Mouse (Mus musculus): ENCODE measurements at regions not wholly inside any gene's neighbourhood (a gene's known extent, or its start where the extent isn't known, plus 50 kb on each side); places are given as distances from the start of the nearest gene placed in this dataset.
A peak's percentile ranks its signal among the peaks of the same experiment; 100 is the strongest.

DNA sequence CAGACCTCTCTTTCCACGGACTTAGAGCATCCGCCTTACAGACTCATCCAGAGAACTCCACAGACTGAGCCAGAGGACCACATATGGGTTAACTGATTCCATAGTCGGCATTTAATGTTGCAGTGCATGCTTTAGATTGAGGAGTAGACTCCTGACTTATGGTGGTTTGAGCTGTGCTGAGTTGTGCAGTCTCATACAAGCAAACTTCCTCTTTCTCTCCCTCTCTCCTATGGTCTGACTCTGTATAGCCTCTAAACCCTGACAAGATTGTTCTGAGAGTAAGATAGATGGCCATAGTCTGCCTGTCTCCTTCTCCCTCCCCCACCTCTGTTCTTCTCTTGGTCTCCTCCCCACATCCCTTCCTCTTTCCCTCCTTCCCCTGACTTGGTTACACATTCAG, 616.0 kb downstream of the Ryr2 start:
- DNase-seq, result no peak

DNA sequence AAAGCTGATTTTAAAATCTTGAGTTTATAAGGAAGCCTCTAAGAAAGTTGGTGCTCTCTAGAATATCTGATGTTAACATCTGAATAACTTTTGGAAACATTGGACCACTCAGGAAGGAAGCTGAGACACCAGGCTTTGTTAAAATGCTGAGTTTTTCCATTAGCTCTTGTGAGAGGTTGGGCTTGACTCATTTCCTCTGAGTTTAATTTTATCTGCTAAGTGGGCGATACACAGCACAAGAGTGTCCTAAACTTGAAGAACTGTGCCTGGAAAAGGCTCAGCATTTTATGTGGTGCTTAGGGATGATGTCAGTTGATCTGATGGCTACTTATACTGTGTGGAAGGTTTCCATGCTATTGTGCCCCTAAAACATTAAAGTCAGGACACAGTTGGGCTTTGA, 623.6 kb downstream of the Ryr2 start:
- no peak for DNase-seq

DNA sequence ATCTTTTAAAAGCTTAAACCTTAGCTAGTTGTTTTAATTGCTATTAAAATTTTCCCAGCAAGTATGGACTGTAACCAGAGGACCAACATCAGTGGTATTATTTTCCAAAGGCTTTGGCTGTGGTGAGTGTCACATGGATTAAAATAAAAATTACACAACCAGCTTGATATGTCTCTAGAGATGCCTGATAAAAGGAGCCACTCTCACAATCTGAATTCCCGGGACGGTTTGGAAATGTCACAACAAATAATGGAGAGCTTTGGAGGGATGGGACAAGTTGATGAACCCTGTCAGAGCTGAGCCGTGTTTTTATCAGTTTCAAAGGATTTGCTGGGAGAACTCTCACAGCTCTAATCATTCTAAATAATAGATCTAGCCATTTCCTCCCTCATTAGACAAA, 624.0 kb downstream of the Ryr2 start:
- DNase-seq, result no peak

DNA sequence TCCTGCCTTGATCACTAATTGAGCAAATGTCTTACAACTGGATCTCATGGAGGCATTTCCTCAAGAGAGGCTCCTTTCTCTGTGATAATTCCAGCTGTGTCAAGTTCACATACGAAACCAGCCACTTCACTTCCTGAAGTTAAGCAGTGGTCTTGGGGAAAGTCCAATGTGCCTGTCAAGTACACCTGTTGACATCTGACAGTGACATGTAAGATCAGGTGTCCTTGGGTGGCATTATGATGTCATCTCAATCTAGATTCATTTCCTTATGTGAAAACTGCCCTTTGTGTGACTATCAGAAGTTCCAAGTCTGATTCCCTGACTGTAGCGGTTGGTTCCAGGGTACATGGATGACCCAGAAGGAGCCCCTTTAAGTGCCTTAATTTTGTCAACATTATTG, 646.5 kb downstream of the Ryr2 start:
- DNase-seq, result no peak

DNA sequence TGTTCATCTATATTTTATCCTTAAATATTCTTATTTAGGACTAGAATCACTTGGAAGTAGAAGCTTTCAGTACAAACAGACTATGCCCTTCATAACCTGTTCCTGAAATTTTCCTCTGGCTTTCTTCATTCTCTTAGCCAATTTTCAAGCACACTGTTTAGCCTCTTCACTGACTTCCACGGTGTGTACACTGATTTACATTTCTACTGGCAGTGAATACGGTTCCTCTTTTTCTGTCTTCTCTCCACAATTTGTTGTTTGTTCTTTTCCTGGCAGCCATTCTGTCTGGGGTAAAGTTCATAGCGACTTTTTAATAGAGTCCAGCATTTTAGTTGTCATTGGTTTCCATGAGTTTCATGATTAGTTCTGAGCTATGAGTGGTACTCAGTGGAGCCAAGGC, 651.6 kb downstream of the Ryr2 start:
- no peak for DNase-seq

DNA sequence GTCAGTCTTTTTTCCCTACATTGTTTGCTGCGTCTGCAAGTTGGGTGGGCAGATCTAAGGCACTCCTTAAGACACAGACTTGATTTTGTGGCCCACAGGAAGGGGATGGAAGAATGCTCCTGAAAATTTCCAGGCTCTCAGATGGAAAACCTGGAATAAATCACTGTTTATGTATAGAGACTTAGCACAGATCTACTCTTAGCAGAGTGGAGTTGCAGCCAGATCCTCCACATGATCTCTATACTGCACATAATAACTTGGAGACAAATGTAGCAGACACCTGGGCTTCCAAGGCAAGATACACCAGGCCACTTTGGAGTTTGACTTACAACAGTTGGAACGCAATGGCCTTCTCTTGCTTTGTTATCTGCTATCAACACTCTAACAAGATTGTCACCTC, 654.3 kb downstream of the Ryr2 start:
- no peak for DNase-seq

DNA sequence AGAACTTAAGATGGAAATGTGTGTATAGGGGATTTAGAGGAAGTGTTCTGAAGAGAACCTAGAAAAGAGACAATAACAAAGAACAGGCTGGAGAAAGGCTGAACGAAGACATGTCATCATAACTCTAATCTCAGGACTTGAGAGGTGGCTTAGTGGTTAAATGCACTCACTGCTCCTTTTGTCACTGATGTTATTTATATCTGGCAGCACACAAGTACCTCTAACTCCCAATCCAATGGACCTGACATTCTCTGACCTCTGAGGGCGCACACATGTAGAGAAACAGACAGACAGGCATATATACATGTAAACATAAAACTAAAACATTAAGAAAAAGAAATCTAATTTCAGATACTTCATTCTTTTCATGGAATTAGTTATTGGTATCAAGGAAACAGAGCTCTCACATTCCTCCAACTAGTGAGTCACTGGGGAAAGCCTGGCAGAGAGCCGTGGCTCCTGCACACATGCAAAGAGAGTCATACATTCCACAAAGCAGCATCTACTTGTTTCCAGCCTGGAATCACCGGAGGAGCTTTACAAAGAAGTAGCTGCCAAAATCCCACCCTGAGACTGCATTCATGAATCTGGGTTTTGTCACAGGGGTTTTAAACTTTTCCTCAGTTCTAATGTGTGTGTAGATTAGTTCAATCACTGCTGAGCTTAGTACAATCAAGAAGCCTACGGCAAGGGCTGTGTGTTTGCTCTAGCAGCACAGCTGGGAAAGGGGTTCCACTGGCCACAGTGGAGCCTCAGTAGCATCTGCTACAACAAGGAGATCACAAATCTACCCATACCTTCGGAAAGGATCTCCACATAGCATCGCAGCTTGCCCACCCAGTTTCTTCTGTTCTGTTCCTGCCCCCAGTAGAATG, 674.0 kb downstream of the Ryr2 start:
- DNase-seq, result peak; percentile 14 to 26

DNA sequence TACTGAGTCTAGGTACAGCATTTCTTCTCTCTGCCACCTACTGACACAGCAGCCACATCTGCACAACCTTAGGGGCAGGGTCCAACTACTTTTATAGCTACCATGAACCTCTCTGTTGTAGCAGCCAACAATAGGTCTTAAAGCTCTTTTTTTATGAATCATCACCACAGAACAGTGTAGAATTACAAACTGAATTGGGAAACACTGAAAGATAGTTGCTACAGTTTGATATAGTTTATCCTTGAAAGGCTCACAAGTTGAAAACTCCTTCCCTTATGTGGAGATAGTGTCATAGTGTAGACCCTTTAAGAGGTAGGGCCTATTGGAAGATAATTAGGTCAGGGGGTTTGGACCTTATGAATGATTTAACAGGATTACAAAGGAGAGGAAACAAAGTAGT, 679.9 kb downstream of the Ryr2 start:
- no peak for DNase-seq

DNA sequence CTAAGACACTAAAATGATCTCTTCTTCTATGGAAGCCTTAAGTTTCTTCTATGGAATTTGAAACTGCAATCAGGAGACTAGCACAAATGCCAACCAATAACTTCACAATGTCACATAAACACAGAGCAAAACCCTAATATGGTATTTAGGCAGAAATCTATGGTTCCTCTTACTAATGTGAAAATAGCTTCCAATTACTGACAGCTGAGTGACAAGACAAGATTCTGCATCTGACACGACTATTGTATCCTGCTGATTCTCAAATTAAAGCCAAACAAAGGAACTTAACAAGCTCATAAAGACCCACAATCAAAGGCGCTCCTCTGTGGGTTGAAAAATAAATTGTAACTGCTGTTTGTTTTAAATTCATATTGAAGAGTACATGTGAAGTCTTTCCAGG, 714.7 kb downstream of the Ryr2 start:
- no peak for DNase-seq

DNA sequence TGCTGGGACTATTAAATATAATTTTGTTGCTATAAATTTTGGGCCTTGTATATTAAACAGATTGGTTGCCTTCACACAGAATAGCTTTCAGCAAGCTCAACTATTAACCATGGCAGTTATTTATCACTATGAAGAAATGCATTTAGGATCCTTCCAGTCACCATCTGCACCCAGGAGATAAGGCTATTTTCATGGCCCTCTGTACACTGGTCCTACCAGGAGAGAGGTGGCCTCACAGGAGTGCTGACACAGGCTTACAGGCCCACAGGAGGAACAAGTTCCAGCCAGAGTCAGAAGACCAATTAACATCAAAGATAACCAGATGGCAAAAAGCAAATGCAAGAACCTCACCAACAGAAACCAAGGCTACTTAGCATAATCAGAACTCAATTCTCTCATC, 731.3 kb downstream of the Ryr2 start:
- DNase-seq, result no peak

DNA sequence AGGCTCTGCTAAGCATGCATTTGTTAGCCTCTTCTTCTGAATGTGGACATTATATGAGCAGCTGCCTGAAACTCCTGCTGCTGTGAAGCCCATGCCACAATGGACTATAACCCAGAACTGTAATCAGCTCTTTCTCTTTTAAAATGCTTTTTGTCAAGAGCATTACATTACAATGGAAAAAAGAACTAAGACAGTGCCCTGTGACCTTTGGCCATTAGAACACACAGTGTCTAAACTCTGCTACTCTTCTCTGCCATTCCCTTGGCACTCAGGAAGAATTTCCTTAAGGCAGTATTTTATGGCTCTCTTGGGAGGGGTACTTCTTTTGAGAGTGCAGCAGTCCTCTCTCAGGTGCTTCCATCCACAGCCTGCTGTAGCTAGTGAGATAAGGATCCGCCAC, 737.3 kb downstream of the Ryr2 start:
- DNase-seq, result no peak

DNA sequence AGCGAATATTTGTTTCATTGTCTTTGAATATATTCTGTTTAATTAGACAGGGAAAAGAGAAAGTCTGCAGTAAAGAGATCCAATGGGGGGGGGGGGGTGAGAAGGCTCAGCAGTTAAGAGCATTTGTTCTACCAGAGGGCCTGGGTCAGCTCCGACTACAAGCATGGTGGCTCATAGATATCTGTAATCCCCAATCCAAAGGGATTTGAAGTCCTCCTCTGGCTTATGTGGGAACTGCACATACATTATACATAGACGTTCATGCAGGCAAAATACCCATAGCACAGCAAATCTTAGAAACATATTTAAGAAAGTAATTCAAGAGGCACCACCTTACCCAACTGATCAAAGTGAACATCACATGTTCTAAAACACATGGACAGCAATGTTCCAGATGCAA, 743.9 kb downstream of the Ryr2 start:
- no peak for DNase-seq

DNA sequence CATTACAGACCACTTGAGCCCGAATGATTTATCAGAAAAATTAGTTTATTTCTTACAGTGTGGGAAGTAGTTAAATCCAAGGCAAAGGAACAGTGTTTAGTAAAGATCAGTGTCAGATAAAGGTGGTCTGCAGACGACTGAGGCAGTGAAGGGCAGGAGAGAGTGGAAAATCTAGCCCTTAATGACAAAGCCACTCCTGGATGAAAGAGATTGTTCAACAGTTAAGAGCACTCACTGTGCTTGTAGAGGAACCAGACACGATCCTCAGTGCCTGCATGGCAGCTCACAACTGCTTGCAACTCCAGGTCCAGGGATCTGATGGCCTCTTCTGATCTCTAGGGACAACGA, 758.3 kb downstream of the Ryr2 start:
- DNase-seq, result no peak

DNA sequence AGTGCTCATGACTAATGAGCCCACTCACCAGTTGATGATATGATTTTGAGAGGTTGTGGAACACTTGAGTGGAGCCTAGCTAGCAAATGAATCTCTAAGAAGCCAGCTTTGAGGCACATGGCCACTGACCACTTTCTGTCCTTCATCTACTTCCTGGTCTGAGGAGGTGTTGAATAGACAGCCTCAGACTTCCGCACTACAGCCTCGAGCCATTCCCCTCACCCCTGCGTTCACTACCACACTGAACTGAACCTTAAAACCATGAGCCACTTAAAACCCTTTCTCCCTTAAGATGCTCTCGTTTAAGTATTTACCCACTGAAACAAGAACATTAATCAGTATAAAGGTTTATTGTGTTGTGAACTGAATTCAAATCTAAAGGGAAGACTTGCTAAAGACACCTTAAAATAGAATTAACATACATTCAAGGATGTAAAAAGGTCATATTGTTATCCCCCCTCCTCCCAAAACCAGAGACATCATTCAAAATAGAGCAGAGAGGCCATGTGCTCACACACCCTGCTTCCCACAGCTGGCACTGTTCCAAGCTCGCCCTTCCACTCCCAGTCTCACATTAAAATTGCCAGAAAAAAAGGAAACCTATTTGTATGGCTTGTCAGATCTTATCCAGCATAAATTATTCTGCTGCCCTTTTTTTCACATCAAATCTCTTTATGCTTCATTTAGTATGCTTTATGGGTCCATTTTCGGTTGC, 758.8 kb downstream of the Ryr2 start:
- DNase-seq, result peak; percentile 56 to 66

DNA sequence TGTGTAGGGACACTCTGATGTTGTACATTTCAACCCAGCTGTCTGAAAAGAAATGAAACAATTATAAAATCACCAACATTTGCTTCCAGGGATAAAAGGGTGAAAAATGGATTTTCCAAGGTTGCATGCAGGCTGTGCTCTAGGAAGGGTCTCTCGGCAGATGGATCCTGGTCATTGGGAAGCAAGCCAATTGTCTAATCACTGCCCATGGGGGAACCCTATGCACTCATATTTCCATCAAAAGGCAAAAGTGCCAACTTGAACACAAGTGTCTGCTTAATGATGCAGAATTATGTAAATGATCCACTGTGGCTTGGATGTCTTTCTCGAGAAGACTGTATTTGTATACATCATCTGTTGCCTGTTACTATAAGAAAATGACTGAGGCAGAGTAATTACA, 762.2 kb downstream of the Ryr2 start:
- DNase-seq, result no peak

DNA sequence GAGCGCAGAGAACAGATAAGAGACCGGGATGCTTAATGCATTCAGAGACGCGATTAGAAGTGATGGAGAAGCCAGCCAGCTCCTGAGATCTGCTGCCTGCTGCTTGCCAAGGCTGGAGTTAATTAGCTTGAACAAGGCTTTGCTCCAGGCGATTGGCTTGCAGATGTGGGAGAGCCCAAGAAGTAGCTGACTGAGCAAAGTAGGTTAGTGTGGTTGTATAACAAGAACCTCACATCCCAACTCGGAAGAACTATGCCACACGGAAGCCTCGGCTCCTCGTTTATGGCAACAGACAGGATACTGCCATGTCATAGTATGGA, 768.5 kb downstream of the Ryr2 start:
- DNase-seq, result peak; percentile 3 to 7

DNA sequence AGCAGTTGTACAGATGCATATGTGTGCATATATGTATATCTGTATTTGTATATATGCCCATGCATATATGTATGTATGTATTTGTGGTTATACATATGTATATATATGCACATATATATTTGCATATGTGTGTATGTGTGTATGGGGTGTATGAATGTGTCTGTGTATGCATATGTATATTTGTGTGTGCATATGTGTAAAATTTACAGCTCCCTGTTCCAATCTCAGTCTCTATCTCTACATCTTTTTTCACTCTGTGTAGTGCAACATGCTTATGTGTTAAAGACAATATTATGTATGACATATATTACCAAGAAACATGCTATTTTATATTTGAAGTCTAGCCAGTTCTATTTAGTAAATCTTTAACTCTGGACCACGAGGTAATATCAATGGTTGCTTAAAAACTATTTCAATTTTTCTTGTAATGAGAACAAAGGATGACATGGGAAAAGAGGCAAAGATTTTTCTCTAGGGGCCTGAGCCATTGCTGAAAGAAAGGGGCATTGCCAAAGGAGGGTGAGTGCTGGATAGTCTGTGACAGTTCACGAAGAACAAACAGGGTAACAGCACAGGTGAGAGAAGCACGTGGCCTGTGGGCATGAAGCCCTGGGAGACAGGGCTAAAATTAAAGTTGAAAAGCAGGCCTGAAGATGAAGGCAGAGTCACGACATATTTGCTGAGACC, 769.0 kb downstream of the Ryr2 start:
- DNase-seq, result no peak

DNA sequence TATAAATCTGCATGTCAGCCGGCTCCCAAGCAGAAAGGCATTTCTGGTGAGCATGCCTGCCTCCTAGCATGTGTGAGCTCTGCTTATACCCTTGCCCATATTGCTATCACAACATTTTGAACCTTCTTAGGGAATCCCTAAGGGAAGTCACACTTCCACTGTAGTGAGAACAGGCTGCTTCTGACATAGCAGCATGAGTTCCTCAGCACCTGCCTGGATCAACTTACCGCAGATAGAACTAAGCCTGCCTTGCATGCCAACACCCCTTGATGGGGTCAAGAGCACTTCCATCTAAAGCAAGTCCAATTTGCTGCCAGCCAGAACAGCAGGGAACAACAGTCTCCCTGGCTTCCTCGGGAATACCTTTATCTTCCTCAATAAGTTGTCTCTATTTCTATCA, 769.8 kb downstream of the Ryr2 start:
- DNase-seq, result no peak

DNA sequence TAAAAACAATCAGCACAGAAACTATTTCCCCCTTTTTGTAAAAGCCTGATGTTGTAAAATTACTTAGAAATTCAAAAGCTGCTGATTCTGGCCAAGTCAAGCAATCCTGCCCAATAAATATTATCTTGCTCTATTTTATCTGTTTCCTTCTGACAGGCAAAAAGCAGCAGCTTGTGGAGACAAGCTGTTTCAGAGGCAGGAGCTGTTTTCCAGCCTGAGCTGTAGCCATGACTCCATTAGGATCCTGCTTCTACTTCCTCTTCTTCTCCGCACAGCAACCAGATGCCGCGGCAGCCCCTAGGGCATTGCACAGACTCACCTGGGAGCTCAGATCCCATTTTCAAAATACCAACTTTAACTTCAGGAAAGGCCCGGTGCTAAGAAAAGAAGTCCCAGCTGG, 774.8 kb downstream of the Ryr2 start:
- DNase-seq, result peak; percentile 24 to 39

DNA sequence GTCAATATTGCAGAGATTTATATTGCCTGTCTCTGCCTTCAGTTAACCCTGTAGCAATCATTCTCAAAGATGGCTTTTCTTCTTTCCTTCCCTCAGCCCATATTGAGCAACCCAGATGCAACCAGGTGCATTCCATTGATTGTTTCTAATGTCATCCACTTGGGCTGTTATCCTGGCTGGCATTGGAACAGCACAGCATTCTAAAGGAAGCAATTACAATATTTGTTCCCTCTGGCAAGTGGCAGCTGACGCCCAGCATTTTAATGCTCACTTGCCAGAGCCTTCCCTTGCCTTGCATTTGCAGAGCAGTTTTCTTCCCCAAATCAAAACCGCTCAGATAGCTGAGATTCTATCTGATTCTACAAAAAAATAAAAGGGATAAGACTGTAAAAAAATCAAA, 798.0 kb downstream of the Ryr2 start:
- no peak for DNase-seq

DNA sequence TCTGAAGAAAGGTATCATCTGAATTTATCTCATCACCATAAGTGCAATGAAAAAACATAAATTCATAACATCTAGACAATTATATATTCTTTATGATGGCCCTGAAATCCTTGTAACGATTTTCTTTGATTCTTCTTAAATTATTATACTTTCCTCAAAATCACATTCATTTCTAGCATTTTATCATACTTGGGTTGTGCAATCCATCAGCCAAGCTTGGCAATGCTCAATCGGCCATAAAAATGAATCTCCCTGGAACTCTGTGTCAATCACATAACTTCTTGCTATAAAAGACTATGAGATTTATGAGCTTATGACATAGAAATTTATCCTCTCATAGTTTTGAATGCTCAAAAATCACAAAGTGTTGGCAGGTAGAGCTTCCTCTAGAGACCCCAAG, 811.3 kb downstream of the Ryr2 start:
- peak; percentile 15 to 20 for DNase-seq

DNA sequence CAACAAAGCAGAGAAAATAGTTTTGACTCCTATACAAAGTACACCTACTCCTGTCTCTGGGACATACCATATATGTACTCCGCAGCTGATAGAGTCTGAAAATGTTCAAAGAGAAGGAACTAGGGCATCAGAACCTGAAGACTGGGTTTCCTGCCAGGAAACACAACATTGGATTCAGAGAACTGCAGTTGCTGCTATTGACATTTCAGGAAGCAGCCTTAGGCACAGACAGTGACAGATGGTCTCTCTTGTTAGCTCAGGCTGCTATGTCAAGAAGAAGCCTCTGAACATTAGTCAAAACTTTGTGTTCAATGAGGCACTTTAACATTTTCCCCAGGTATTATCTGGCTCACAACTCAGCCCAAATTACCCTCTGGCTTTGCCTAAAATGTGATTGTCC, 812.1 kb downstream of the Ryr2 start:
- DNase-seq, result no peak

DNA sequence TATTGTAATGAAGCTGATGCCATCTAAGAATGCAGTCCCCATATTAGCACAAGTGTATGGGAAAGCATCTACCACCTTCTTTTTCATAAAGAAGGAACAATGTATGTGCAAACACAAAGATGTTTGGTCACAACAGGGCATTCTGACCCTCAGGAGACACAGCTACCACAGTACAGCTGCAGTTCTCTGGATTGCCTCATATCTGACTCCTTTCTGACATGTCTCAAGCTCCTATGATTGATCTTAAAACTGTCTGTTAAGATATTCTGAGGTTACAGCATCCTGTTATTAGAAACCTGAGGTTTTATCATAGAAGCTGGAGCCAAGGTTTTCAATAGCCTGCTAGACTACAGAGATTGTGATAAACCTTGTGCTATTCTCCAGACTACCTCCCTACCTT, 813.0 kb downstream of the Ryr2 start:
- no peak for DNase-seq

DNA sequence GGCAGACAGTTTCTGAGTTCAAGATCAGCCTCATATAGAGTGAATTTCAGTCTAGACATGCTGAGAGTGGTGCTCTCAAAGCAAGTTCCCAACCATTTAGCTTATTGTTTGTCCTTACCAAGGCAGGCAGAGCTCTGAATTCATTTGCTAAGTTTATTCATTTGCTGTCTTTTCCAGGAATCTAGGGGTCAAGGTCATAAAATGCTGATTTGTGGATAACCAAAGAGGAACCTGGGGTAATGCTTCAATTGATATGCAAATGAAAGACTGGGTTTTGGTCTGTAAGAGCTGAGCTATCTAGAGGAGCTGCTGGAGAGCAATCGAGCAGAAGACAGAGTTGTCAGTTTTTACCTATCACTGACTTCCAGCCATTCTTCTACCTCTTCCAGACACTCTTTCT, 832.8 kb downstream of the Ryr2 start:
- DNase-seq, result no peak

All from kidney, postnatal 4 days (tissue).